Mouse (Mus musculus): ENCODE measurements around the gene Cux1. TPM values are rescaled to one million over a fixed set of nuclear protein-coding genes. Genes with fewer than 3 reads are reported as not detected.

The Cux1 gene
- total RNA-seq, 4 experiments from 2014 or later, result 79.2 to 99.7 (median 92.2) TPM

- DNase-seq (ENCODE audit: low spot score in 2 of 2), result no peak
Observed at GRCm38 (mm10) chr5:136332786-136333462, 234.4 kb downstream of the Cux1 start.

- DNase-seq (ENCODE audit: low spot score in 2 of 2), result no peak
Observed at GRCm38 (mm10) chr5:136327736-136328135, 239.6 kb downstream of the Cux1 start.

GRCm38 (mm10) chr5:136326626-136327025 is 240.7 kb downstream of the Cux1 start:
- DNase-seq (ENCODE audit: low spot score in 2 of 2), result no peak

GRCm38 (mm10) chr5:136324506-136324905 is 242.8 kb downstream of the Cux1 start:
- no peak for DNase-seq (ENCODE audit: low spot score in 2 of 2)

- DNase-seq (ENCODE audit: low spot score in 2 of 2), result no peak
Observed at GRCm38 (mm10) chr5:136321378-136321777, 245.9 kb downstream of the Cux1 start.

GRCm38 (mm10) chr5:136312566-136312965 is 254.7 kb downstream of the Cux1 start:
- peak in 1 of 2 experiments; percentile 38 for DNase-seq (ENCODE audit: low spot score in 2 of 2)

- DNase-seq (ENCODE audit: low spot score in 2 of 2), result peak in 1 of 2 experiments; percentile 36
Observed at GRCm38 (mm10) chr5:136312166-136312565, 255.1 kb downstream of the Cux1 start.

- DNase-seq (ENCODE audit: low spot score in 2 of 2), result no peak
Observed at GRCm38 (mm10) chr5:136306254-136306653, 261.0 kb downstream of the Cux1 start.

- no peak for DNase-seq (ENCODE audit: low spot score in 2 of 2)
Observed at GRCm38 (mm10) chr5:136303409-136303983, 263.8 kb downstream of the Cux1 start.

GRCm38 (mm10) chr5:136300880-136301279 is 266.4 kb downstream of the Cux1 start:
- no peak for DNase-seq (ENCODE audit: low spot score in 2 of 2)

GRCm38 (mm10) chr5:136297691-136298090 is 269.6 kb downstream of the Cux1 start:
- no peak for DNase-seq (ENCODE audit: low spot score in 2 of 2)

GRCm38 (mm10) chr5:136296911-136297310 is 270.4 kb downstream of the Cux1 start:
- no peak for DNase-seq (ENCODE audit: low spot score in 2 of 2)

- DNase-seq (ENCODE audit: low spot score in 2 of 2), result no peak
Observed at GRCm38 (mm10) chr5:136292971-136293418, 274.3 kb downstream of the Cux1 start.

- DNase-seq (ENCODE audit: low spot score in 2 of 2), result no peak
Observed at GRCm38 (mm10) chr5:136292361-136292760, 274.9 kb downstream of the Cux1 start.

- DNase-seq (ENCODE audit: low spot score in 2 of 2), result no peak
Observed at GRCm38 (mm10) chr5:136291562-136291961, 275.7 kb downstream of the Cux1 start.

- no peak for DNase-seq (ENCODE audit: low spot score in 2 of 2)
Observed at GRCm38 (mm10) chr5:136289776-136290175, 277.5 kb downstream of the Cux1 start.

GRCm38 (mm10) chr5:136288351-136289081 is 278.8 kb downstream of the Cux1 start:
- DNase-seq (ENCODE audit: low spot score in 2 of 2), result no peak

GRCm38 (mm10) chr5:136286566-136286965 is 280.7 kb downstream of the Cux1 start:
- no peak for DNase-seq (ENCODE audit: low spot score in 2 of 2)

GRCm38 (mm10) chr5:136285106-136285505 is 282.2 kb downstream of the Cux1 start:
- DNase-seq (ENCODE audit: low spot score in 2 of 2), result no peak

GRCm38 (mm10) chr5:136281351-136281750 is 285.9 kb downstream of the Cux1 start:
- no peak for DNase-seq (ENCODE audit: low spot score in 2 of 2)

GRCm38 (mm10) chr5:136274739-136275138 is 292.6 kb downstream of the Cux1 start:
- no peak for DNase-seq (ENCODE audit: low spot score in 2 of 2)

GRCm38 (mm10) chr5:136269937-136270336 is 297.4 kb downstream of the Cux1 start:
- no peak for DNase-seq (ENCODE audit: low spot score in 2 of 2)

All from gastrocnemius, adult 8-10 months (tissue).